Mouse (Mus musculus) heart, postnatal 0 days (tissue): ENCODE measurements around the gene Ppp1r32. TPM values are rescaled to one million over a fixed set of nuclear protein-coding genes. Genes with fewer than 3 reads are reported as not detected.

Source experiments
- ATAC-seq: fragments of 200-750 bp; cut with Nextera tagmentation; 2 replicates; pipeline ENCODE4 v1.8.0; 2017; ENCODE audit warnings: low read depth, moderate number of reproducible peaks, moderate library complexity; ENCODE audit not compliant: insufficient read depth
- DNase-seq: peaks from one replicate; pipeline ENCODE4 v3.0.0-alpha.2; 2016; ENCODE audit warnings: low spot score
- H3K27ac ChIP-seq: fragments of 300-500 bp; sonication (generic); 2 replicates; pipeline ENCODE4 v1.5.1; 2014; ENCODE audit warnings: low read depth, mild to moderate bottlenecking
- H3K27me3 ChIP-seq: fragments of 300-500 bp; sonication (generic); 2 replicates; pipeline ENCODE4 v1.6.1; 2014; ENCODE audit warnings: low read length, mixed read lengths; ENCODE audit not compliant: control insufficient read depth, insufficient read depth
- H3K36me3 ChIP-seq: fragments of 300-500 bp; sonication (generic); replicated peaks from 2 replicates; pipeline ENCODE4 v1.6.1; 2014; ENCODE audit warnings: low read length, mixed read lengths; ENCODE audit not compliant: control insufficient read depth, insufficient read depth
- H3K4me1 ChIP-seq: fragments of 300-500 bp; sonication (generic); 2 replicates; pipeline ENCODE4 v1.6.1; 2014; ENCODE audit warnings: antibody characterized with exemption; ENCODE audit not compliant: control insufficient read depth, insufficient read depth
- H3K4me2 ChIP-seq: fragments of 300-500 bp; sonication (generic); 2 replicates; pipeline ENCODE4 v1.6.1; 2014; ENCODE audit warnings: low read depth, mild to moderate bottlenecking, low read length, moderate library complexity
- H3K4me3 ChIP-seq: fragments of 300-500 bp; sonication (generic); 2 replicates; pipeline ENCODE4 v1.5.1; 2014; ENCODE audit warnings: low read depth, low read length
- H3K9ac ChIP-seq: fragments of 300-500 bp; sonication (generic); replicated peaks from 2 replicates; pipeline ENCODE4 v1.6.1; 2014; ENCODE audit warnings: low read depth, low read length, mixed read lengths
- H3K9me3 ChIP-seq: fragments of 300-500 bp; sonication (generic); replicated peaks from 2 replicates; pipeline ENCODE4 v1.6.1; 2016; ENCODE audit warnings: low read length; ENCODE audit not compliant: control insufficient read depth
- CTCF ChIP-seq: IDR thresholded peaks from 2 replicates; pipeline ENCODE4 v1.5.1; 2016; ENCODE audit warnings: antibody characterized with exemption, control low read depth, low read depth
- EP300 ChIP-seq: IDR thresholded peaks from 2 replicates; pipeline ENCODE4 v1.6.1; 2016; ENCODE audit warnings: antibody characterized with exemption, low read depth
- WGBS: fragments of 180-500 bp; shearing (Covaris S2); extraction: QIAGEN DNeasy Blood & Tissue Kit; methylation state at CpG from one replicate; pipeline ENCODE4 v1.1.7; 2014; 5-methylcytosine and 5-hydroxymethylcytosine counted together
- polyA plus RNA-seq: library from polyadenylated mRNA; unstranded; fragments of >200 nt; fragmentation: Nextera tagmentation; extraction: Ambion mirVana; gene quantifications from 2 replicates; pipeline ENCODE4 v1.2.1, GENCODE M21; 2015
- total RNA-seq: library from RNA; depleted of rRNA; stranded (reverse); fragments of >200 nt; gene quantifications from 2 replicates; pipeline ENCODE4 v1.2.3, GENCODE M21; 2014; ENCODE audit warnings: low replicate concordance

Gene Ppp1r32
- total and polyA plus RNA-seq, 2 experiments from 2014 or later, result 0.14 TPM; not detected in 1

GRCm38 (mm10) chr19:10434927-10435326 is 47.8 kb downstream of the Ppp1r32 start:
- no peak for DNase-seq
- Histone ChIP-seq H3K36me3 (no peaks in the 10 kb centered on the region), H3K27ac (no peak overlapping the region), H3K9me3 (no peaks in the 10 kb centered on the region), H3K9ac (no peak overlapping the region), H3K27me3 (no peaks in the 10 kb centered on the region), H3K4me2 (no peak overlapping the region), H3K4me3 (no peak overlapping the region), H3K4me1 (peaks cover 18% of the 10 kb centered on the region)
- 71% methylated on average over 6 of the region's 6 CpGs for WGBS
- TF ChIP-seq CTCF, result no peak
- TF ChIP-seq EP300, result no peak
- no peak for ATAC-seq

- ATAC-seq, result peak; percentile 57
These were observed 48.7 kb downstream of the Ppp1r32 start for GRCm38 (mm10) chr19:10433879-10434540.

GRCm38 (mm10) chr19:10433225-10433624 is 49.5 kb downstream of the Ppp1r32 start:
- 23% methylated on average over 7 of the region's 7 CpGs for WGBS
- H3K9ac ChIP-seq, result no peak overlapping the region

More at GRCm38 (mm10) chr19:10433879-10434540, 48.7 kb downstream of the Ppp1r32 start:
- H3K9me3 ChIP-seq, result no peaks in the 10 kb centered on the region
- H3K27ac ChIP-seq, result peak overlapping the region; percentile 61
- H3K4me1 ChIP-seq, result peaks cover 18% of the 10 kb centered on the region
- no peak overlapping the region for H3K4me3 ChIP-seq
- no peak for DNase-seq
- no peak for TF ChIP-seq EP300
- H3K9ac ChIP-seq, result no peak overlapping the region
- H3K27me3 ChIP-seq, result no peaks in the 10 kb centered on the region
- 27% methylated on average over 9 of the region's 9 CpGs for WGBS
- H3K4me2 ChIP-seq, result no peak overlapping the region
- no peaks in the 10 kb centered on the region for H3K36me3 ChIP-seq

GRCm38 (mm10) chr19:10431841-10432240 is 50.9 kb downstream of the Ppp1r32 start:
- Histone ChIP-seq H3K4me3 (no peak overlapping the region), H3K4me2 (no peak overlapping the region), H3K4me1 (peaks cover 18% of the 10 kb centered on the region), H3K27me3 (no peaks in the 10 kb centered on the region), H3K9ac (no peak overlapping the region), H3K27ac (no peak overlapping the region), H3K9me3 (no peaks in the 10 kb centered on the region), H3K36me3 (no peaks in the 10 kb centered on the region)
- no peak for DNase-seq
- ATAC-seq, result no peak
- TF ChIP-seq CTCF, result no peak
- no peak for TF ChIP-seq EP300
- 57% methylated on average over 4 of the region's 4 CpGs for WGBS

More at GRCm38 (mm10) chr19:10433225-10433624, 49.5 kb downstream of the Ppp1r32 start:
- Histone ChIP-seq H3K4me3 (no peak overlapping the region), H3K4me1 (peaks cover 18% of the 10 kb centered on the region), H3K4me2 (no peak overlapping the region), H3K9me3 (no peaks in the 10 kb centered on the region), H3K27me3 (no peaks in the 10 kb centered on the region), H3K27ac (peak overlapping the region; percentile 61), H3K36me3 (no peaks in the 10 kb centered on the region)
- ATAC-seq (peak; percentile 13), DNase-seq (no peak)
- TF ChIP-seq EP300 (no peak), CTCF (no peak)

GRCm38 (mm10) chr19:10431410-10431809 is 51.3 kb downstream of the Ppp1r32 start:
- Histone ChIP-seq H3K4me2 (no peak overlapping the region), H3K4me3 (no peak overlapping the region), H3K27me3 (no peaks in the 10 kb centered on the region), H3K9ac (no peak overlapping the region), H3K9me3 (no peaks in the 10 kb centered on the region), H3K36me3 (no peaks in the 10 kb centered on the region), H3K27ac (no peak overlapping the region), H3K4me1 (peaks cover 18% of the 10 kb centered on the region)
- TF ChIP-seq CTCF (no peak), EP300 (no peak)
- WGBS, result 33% methylated on average over 3 of the region's 3 CpGs
- no peak for DNase-seq
- ATAC-seq, result no peak

- 70% methylated on average over 8 of the region's 8 CpGs for WGBS
- no peak overlapping the region for H3K27ac ChIP-seq
- ATAC-seq, result no peak
- H3K4me2 ChIP-seq, result no peak overlapping the region
- H3K4me1 ChIP-seq, result peaks cover 15% of the 10 kb centered on the region
- H3K9ac ChIP-seq, result no peak overlapping the region
- no peak overlapping the region for H3K4me3 ChIP-seq
- H3K36me3 ChIP-seq, result no peaks in the 10 kb centered on the region
- no peaks in the 10 kb centered on the region for H3K27me3 ChIP-seq
- no peaks in the 10 kb centered on the region for H3K9me3 ChIP-seq
- no peak for DNase-seq
- no peak for TF ChIP-seq EP300
- TF ChIP-seq CTCF, result no peak
These were observed 53.4 kb downstream of the Ppp1r32 start for GRCm38 (mm10) chr19:10429371-10429770.
